Mouse (Mus musculus): Measurements from ENCODE around the gene Mrps2.

Gene Mrps2

GRCm38 (mm10) chr2:28467860-28468485 lies at the start of gene Mrps2:
TSS of gene Mrps2 (plus strand) at chr2:28468066.
- peak; percentile 91 for DNase-seq (ENCODE audit: low spot score)

- peak; percentile 91 for DNase-seq (ENCODE audit: low spot score)
These were observed 48.0 kb upstream of the Mrps2 start for GRCm38 (mm10) chr2:28419898-28420297.

- peak; percentile 83 for DNase-seq (ENCODE audit: low spot score)
These were observed 44.7 kb upstream of the Mrps2 start for GRCm38 (mm10) chr2:28423167-28423566.

- no peak for DNase-seq (ENCODE audit: low spot score)
These were observed 40.6 kb upstream of the Mrps2 start for GRCm38 (mm10) chr2:28427226-28427625.

GRCm38 (mm10) chr2:28430846-28431245 lies 37.0 kb upstream of the Mrps2 start:
- DNase-seq (ENCODE audit: low spot score) = peak; percentile 29

- DNase-seq (ENCODE audit: low spot score) = no peak
These were observed 35.1 kb upstream of the Mrps2 start for GRCm38 (mm10) chr2:28432811-28433210.

GRCm38 (mm10) chr2:28433512-28433911 lies 34.4 kb upstream of the Mrps2 start:
- DNase-seq (ENCODE audit: low spot score) = no peak

GRCm38 (mm10) chr2:28435401-28435800 lies 32.5 kb upstream of the Mrps2 start:
- DNase-seq (ENCODE audit: low spot score) = no peak

- no peak for DNase-seq (ENCODE audit: low spot score)
These were observed 27.0 kb upstream of the Mrps2 start for GRCm38 (mm10) chr2:28440842-28441241.

GRCm38 (mm10) chr2:28445082-28445481 lies 22.8 kb upstream of the Mrps2 start:
- DNase-seq (ENCODE audit: low spot score) = no peak

GRCm38 (mm10) chr2:28446181-28446514 lies 21.7 kb upstream of the Mrps2 start:
- no peak for DNase-seq (ENCODE audit: low spot score)

GRCm38 (mm10) chr2:28446515-28447314 lies 21.2 kb upstream of the Mrps2 start, which contains the start of gene Ppp1r26:
TSS of gene Ppp1r26 (plus strand) at chr2:28446800.
- DNase-seq (ENCODE audit: low spot score) = peak; percentile 35

- peak; percentile 17 for DNase-seq (ENCODE audit: low spot score)
These were observed 20.6 kb upstream of the Mrps2 start for GRCm38 (mm10) chr2:28447315-28447670.

GRCm38 (mm10) chr2:28451663-28452062 lies 16.2 kb upstream of the Mrps2 start:
- DNase-seq (ENCODE audit: low spot score) = no peak

- no peak for DNase-seq (ENCODE audit: low spot score)
These were observed 14.3 kb upstream of the Mrps2 start for GRCm38 (mm10) chr2:28453539-28453938.

GRCm38 (mm10) chr2:28456616-28457015 lies 11.2 kb upstream of the Mrps2 start:
- no peak for DNase-seq (ENCODE audit: low spot score)

- peak; percentile 83 for DNase-seq (ENCODE audit: low spot score)
These were observed 3.9 kb upstream of the Mrps2 start for GRCm38 (mm10) chr2:28463919-28464318.

- no peak for DNase-seq (ENCODE audit: low spot score)
These were observed 2.9 kb upstream of the Mrps2 start for GRCm38 (mm10) chr2:28464919-28465318.

GRCm38 (mm10) chr2:28465836-28466518 lies 1.9 kb upstream of the Mrps2 start, which contains the start of gene 1700007K13Rik:
TSS of gene 1700007K13Rik (minus strand) at chr2:28466332.
- DNase-seq (ENCODE audit: low spot score) = peak; percentile 91

- DNase-seq (ENCODE audit: low spot score) = no peak
These were observed 790 bp downstream of the Mrps2 start for GRCm38 (mm10) chr2:28468486-28469225.

- DNase-seq (ENCODE audit: low spot score) = no peak
These were observed 1.6 kb downstream of the Mrps2 start for GRCm38 (mm10) chr2:28469461-28469860.

GRCm38 (mm10) chr2:28470591-28470990 lies 2.7 kb downstream of the Mrps2 start:
- no peak for DNase-seq (ENCODE audit: low spot score)
